Mouse (Mus musculus) heart, postnatal 0 days (tissue): Measurements from ENCODE around the gene Grid2. TPM values are rescaled to one million over a fixed set of nuclear protein-coding genes. Genes with fewer than 3 reads are reported as not detected.

Experiments used
- ATAC-seq: fragments of 200-750 bp; cut with Nextera tagmentation; 2 replicates; pipeline ENCODE4 v1.8.0; 2017; ENCODE audit warnings: low read depth, moderate number of reproducible peaks, moderate library complexity; ENCODE audit not compliant: insufficient read depth
- DNase-seq: peaks from one replicate; pipeline ENCODE4 v3.0.0-alpha.2; 2016; ENCODE audit warnings: low spot score
- H3K27ac ChIP-seq: fragments of 300-500 bp; sonication (generic); 2 replicates; pipeline ENCODE4 v1.5.1; 2014; ENCODE audit warnings: low read depth, mild to moderate bottlenecking
- H3K27me3 ChIP-seq: fragments of 300-500 bp; sonication (generic); 2 replicates; pipeline ENCODE4 v1.6.1; 2014; ENCODE audit warnings: low read length, mixed read lengths; ENCODE audit not compliant: control insufficient read depth, insufficient read depth
- H3K36me3 ChIP-seq: fragments of 300-500 bp; sonication (generic); replicated peaks from 2 replicates; pipeline ENCODE4 v1.6.1; 2014; ENCODE audit warnings: low read length, mixed read lengths; ENCODE audit not compliant: control insufficient read depth, insufficient read depth
- H3K4me1 ChIP-seq: fragments of 300-500 bp; sonication (generic); 2 replicates; pipeline ENCODE4 v1.6.1; 2014; ENCODE audit warnings: antibody characterized with exemption; ENCODE audit not compliant: control insufficient read depth, insufficient read depth
- H3K4me2 ChIP-seq: fragments of 300-500 bp; sonication (generic); 2 replicates; pipeline ENCODE4 v1.6.1; 2014; ENCODE audit warnings: low read depth, mild to moderate bottlenecking, low read length, moderate library complexity
- H3K4me3 ChIP-seq: fragments of 300-500 bp; sonication (generic); 2 replicates; pipeline ENCODE4 v1.5.1; 2014; ENCODE audit warnings: low read depth, low read length
- H3K9ac ChIP-seq: fragments of 300-500 bp; sonication (generic); replicated peaks from 2 replicates; pipeline ENCODE4 v1.6.1; 2014; ENCODE audit warnings: low read depth, low read length, mixed read lengths
- H3K9me3 ChIP-seq: fragments of 300-500 bp; sonication (generic); replicated peaks from 2 replicates; pipeline ENCODE4 v1.6.1; 2016; ENCODE audit warnings: low read length; ENCODE audit not compliant: control insufficient read depth
- CTCF ChIP-seq: IDR thresholded peaks from 2 replicates; pipeline ENCODE4 v1.5.1; 2016; ENCODE audit warnings: antibody characterized with exemption, control low read depth, low read depth
- EP300 ChIP-seq: IDR thresholded peaks from 2 replicates; pipeline ENCODE4 v1.6.1; 2016; ENCODE audit warnings: antibody characterized with exemption, low read depth
- WGBS: fragments of 180-500 bp; shearing (Covaris S2); extraction: QIAGEN DNeasy Blood & Tissue Kit; methylation state at CpG from one replicate; pipeline ENCODE4 v1.1.7; 2014; 5-methylcytosine and 5-hydroxymethylcytosine counted together
- polyA plus RNA-seq: library from polyadenylated mRNA; unstranded; fragments of >200 nt; fragmentation: Nextera tagmentation; extraction: Ambion mirVana; gene quantifications from 2 replicates; pipeline ENCODE4 v1.2.1, GENCODE M21; 2015
- total RNA-seq: library from RNA; depleted of rRNA; stranded (reverse); fragments of >200 nt; gene quantifications from 2 replicates; pipeline ENCODE4 v1.2.3, GENCODE M21; 2014; ENCODE audit warnings: low replicate concordance

Grid2 gene
- total and polyA plus RNA-seq, 2 experiments from 2014 or later: 0.10 to 0.27 TPM

DNA sequence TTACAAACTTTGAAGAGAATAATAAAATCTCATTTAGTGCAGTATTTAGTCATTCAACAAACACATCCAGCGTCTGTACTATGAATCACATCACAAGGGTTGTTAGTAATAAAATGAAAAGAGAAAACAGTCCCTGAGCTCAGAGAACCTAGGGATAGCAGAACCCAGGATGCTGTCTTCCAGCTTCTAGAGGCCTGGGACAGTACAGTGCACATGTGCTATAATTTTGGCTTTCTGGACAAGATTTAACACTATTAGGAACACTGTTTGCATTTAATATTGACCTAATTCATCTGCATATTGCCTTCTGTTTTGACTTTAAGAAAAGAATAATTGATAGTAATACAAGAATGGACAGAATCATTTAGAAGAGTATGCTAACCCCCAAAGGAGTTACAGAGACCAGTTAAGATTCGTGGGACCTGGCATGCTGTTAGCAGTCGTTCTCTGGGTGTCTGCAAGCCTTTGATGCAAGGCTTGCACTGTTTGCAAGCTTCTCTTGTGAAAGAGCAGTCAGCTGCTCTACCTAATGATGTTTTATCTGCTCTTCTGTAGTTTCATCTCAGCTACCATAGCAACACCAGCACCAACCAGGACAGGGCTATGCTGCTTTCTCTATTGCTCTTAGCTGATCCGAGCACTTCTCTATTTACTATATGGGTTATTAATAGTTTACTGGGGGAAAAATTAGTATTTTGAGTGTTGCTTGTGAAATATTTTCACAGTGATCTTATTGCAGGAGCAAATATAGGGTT is 1234.8 kb downstream of the Grid2 start:
- Histone ChIP-seq H3K4me2 (no peak overlapping the region), H3K36me3 (no peaks in the 10 kb centered on the region), H3K27ac (no peak overlapping the region), H3K27me3 (no peaks in the 10 kb centered on the region), H3K4me1 (no peaks in the 10 kb centered on the region), H3K9me3 (no peaks in the 10 kb centered on the region), H3K9ac (no peak overlapping the region), H3K4me3 (no peak overlapping the region)
- DNase-seq: no peak
- 60% methylated on average over 4 of the region's 4 CpGs for WGBS
- no peak for ATAC-seq
- TF ChIP-seq EP300 (no peak), CTCF (no peak)

DNA sequence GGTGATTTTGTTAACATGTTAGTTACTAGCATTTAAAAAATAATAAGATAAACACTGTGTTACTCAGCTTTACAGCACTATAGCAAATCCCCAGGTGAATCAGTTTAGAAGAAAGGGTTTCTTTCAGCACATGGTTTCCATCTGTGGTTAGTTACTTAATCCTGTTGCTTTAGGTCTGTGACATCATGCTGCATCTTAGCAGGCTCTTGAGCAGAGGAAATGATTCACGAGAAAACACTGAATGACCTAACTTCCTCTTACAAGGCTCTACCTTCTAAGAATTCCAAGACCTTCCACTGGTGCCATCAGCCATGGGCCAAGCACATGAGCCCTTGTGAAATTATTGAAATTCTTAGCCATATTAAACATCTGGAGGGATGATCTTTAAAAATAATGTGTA is 1248.7 kb downstream of the Grid2 start:
- no peaks in the 10 kb centered on the region for H3K36me3 ChIP-seq
- no peaks in the 10 kb centered on the region for H3K4me1 ChIP-seq
- ATAC-seq: no peak
- no peak overlapping the region for H3K27ac ChIP-seq
- H3K4me2 ChIP-seq: no peak overlapping the region
- TF ChIP-seq EP300 (no peak), CTCF (no peak)
- no peak overlapping the region for H3K4me3 ChIP-seq
- DNase-seq: no peak
- H3K27me3 ChIP-seq: no peaks in the 10 kb centered on the region
- no peak overlapping the region for H3K9ac ChIP-seq
- H3K9me3 ChIP-seq: no peaks in the 10 kb centered on the region
- 36% methylated on average over 1 of the region's 1 CpGs for WGBS

DNA sequence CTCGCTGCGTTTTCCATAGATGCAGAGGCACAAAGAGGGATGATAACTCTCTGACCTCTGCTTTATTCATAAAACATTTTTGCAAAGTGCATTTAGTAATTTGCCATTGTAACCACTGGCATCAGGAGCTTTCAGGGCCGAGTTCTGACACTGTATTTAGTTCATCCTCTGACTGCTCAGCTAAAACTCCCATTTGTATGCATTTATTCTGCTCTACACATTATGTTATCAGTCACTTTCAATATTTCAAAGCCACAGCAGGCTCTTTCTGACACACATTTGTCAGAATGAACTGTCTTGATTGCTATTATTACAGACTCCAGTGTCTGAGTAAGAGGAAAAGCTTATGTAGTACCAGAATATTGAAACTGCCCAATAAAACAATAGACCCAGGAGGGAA is 1286.5 kb downstream of the Grid2 start:
- Histone ChIP-seq H3K27me3 (no peaks in the 10 kb centered on the region), H3K4me3 (no peak overlapping the region), H3K36me3 (no peaks in the 10 kb centered on the region), H3K4me1 (no peaks in the 10 kb centered on the region), H3K9me3 (no peaks in the 10 kb centered on the region), H3K4me2 (no peak overlapping the region), H3K9ac (no peak overlapping the region), H3K27ac (no peak overlapping the region)
- ATAC-seq: no peak
- TF ChIP-seq EP300 (no peak), CTCF (no peak)
- DNase-seq: no peak
- WGBS: 72% methylated on average over 3 of the region's 3 CpGs

DNA sequence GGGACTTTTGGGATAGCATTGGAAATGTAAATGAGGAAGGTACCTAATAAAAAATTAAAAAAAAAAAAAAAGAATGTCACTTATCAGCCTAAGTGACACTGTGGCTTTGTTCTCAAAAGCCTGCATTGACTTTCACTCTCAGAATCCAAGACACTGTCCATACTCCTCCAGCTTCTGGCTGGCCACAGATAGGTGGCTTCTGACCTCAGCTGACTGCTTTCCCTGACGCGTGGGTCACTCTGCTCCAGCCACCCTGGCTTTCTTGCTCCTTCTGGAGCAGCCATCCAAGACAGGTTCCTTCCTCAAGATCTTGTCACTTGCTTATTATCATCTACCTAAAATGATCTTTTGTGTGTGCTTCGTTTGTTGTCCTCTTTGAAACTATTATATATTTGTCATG is 1298.0 kb downstream of the Grid2 start:
- Histone ChIP-seq H3K27me3 (no peaks in the 10 kb centered on the region), H3K9ac (no peak overlapping the region), H3K4me3 (no peak overlapping the region), H3K4me2 (no peak overlapping the region), H3K27ac (no peak overlapping the region), H3K9me3 (no peaks in the 10 kb centered on the region), H3K4me1 (no peaks in the 10 kb centered on the region), H3K36me3 (no peaks in the 10 kb centered on the region)
- TF ChIP-seq CTCF (no peak), EP300 (no peak)
- 73% methylated on average over 3 of the region's 3 CpGs for WGBS
- DNase-seq: no peak
- ATAC-seq: no peak

DNA sequence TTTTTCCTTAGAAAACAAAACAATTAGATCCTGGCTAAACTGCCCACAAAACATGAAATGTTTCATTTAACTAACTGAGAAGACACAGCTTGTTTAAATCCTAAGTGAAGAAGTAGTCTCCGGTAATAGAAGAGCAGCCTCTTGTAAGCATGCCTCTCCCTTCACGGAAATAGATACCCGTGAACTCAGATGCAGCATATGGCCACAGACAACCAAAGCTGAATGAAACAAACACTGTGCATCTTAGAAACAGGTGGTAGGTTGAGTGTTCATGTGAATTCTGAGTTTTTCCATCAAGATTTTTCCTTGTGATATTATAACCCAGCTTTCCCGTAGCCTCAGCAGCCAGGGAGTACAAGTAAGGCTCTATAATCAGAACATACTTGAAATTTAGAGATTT is 1299.5 kb downstream of the Grid2 start:
- no peak overlapping the region for H3K4me2 ChIP-seq
- no peaks in the 10 kb centered on the region for H3K27me3 ChIP-seq
- no peak overlapping the region for H3K4me3 ChIP-seq
- no peaks in the 10 kb centered on the region for H3K36me3 ChIP-seq
- H3K9ac ChIP-seq: no peak overlapping the region
- ATAC-seq: no peak
- TF ChIP-seq CTCF (no peak), EP300 (no peak)
- no peaks in the 10 kb centered on the region for H3K4me1 ChIP-seq
- DNase-seq: no peak
- no peak overlapping the region for H3K27ac ChIP-seq
- 74% methylated on average over 4 of the region's 4 CpGs for WGBS
- no peaks in the 10 kb centered on the region for H3K9me3 ChIP-seq

DNA sequence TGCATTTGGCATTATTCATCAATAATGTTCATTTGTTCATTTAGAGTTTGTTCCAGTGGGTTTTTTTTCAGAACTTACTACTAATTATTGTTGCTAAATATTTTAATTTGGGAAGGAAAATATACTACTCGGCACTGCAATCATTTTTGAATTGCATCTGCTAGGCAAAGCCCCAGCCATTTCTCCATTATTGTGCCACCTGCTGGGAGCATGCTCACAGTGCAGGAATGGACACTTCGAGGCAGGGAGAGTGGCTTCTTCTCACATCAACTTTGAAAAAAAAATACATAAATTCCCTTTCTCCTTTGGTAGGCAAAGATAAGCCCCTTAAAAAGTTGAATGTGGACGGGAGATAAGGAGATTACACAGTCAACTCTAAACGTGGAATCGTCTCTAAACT is 1312.9 kb downstream of the Grid2 start:
- no peak overlapping the region for H3K4me2 ChIP-seq
- WGBS: 39% methylated on average over 5 of the region's 5 CpGs
- H3K27me3 ChIP-seq: no peaks in the 10 kb centered on the region
- H3K36me3 ChIP-seq: no peaks in the 10 kb centered on the region
- TF ChIP-seq CTCF (peak; percentile 71), EP300 (no peak)
- ATAC-seq (no peak), DNase-seq (no peak)
- H3K27ac ChIP-seq: no peak overlapping the region
- H3K4me3 ChIP-seq: no peak overlapping the region
- no peaks in the 10 kb centered on the region for H3K4me1 ChIP-seq
- no peaks in the 10 kb centered on the region for H3K9me3 ChIP-seq
- H3K9ac ChIP-seq: no peak overlapping the region
